Mouse (Mus musculus) testis, adult 2 months (tissue): ENCODE data around the gene Nup93.

Experiments used
- CTCF ChIP-seq: fragments of 200-500 bp; IDR thresholded peaks from 2 replicates; pipeline ENCODE4 v1.5.1; 2012; ENCODE audit warnings: low read depth, mild to moderate bottlenecking, inconsistent platforms, low read length, moderate library complexity; ENCODE audit not compliant: control insufficient read depth, insufficient read depth, insufficient replicate concordance
- POLR2A ChIP-seq: fragments of 200-500 bp; IDR thresholded peaks from 2 replicates; pipeline ENCODE4 v1.6.1; 2012; ENCODE audit warnings: low read depth, mild to moderate bottlenecking, inconsistent platforms, low read length, moderate library complexity; ENCODE audit not compliant: control insufficient read depth

GRCm38 (mm10) chr8:94354069-94354531 lies 139.7 kb downstream of the Nup93 start:
- TF ChIP-seq CTCF, result no peak
- no peak for TF ChIP-seq POLR2A
